Mouse (Mus musculus) midbrain, embryonic 13.5 days (tissue): ENCODE results near the gene Tpst1. TPM values are rescaled to one million over a fixed set of nuclear protein-coding genes. Genes with fewer than 3 reads are reported as not detected.
A peak's percentile ranks its signal among the peaks of the same experiment; 100 is the strongest.

Source experiments
- ATAC-seq: fragments of 200-750 bp; cut with Nextera tagmentation; 2 replicates; pipeline ENCODE4 v1.8.0; 2017; ENCODE audit warnings: mild to moderate bottlenecking, moderate TSS enrichment, moderate library complexity
- H3K27ac ChIP-seq: fragments of 300-500 bp; sonication (generic); 2 replicates; pipeline ENCODE4 v1.5.1; 2015; ENCODE audit warnings: inconsistent platforms, mild to moderate bottlenecking, moderate library complexity
- H3K27me3 ChIP-seq: fragments of 300-500 bp; sonication (generic); 2 replicates; pipeline ENCODE4 v1.6.1; 2015; ENCODE audit warnings: mild to moderate bottlenecking, inconsistent platforms
- H3K36me3 ChIP-seq: fragments of 300-500 bp; sonication (generic); 2 replicates; pipeline ENCODE4 v1.6.1; 2015; ENCODE audit warnings: mild to moderate bottlenecking, inconsistent platforms
- H3K4me1 ChIP-seq: fragments of 300-500 bp; sonication (generic); replicated peaks from 2 replicates; pipeline ENCODE4 v1.6.1; 2015; ENCODE audit warnings: inconsistent platforms
- H3K4me2 ChIP-seq: fragments of 300-500 bp; sonication (generic); replicated peaks from 2 replicates; pipeline ENCODE4 v1.6.1; 2015; ENCODE audit warnings: moderate library complexity, mild to moderate bottlenecking, inconsistent platforms
- H3K4me3 ChIP-seq: fragments of 300-500 bp; sonication (generic); replicated peaks from 2 replicates; pipeline ENCODE4 v1.5.1; 2015; ENCODE audit warnings: mild to moderate bottlenecking, inconsistent platforms
- H3K9ac ChIP-seq: fragments of 300-500 bp; sonication (generic); replicated peaks from 2 replicates; pipeline ENCODE4 v1.6.1; 2015; ENCODE audit warnings: mild to moderate bottlenecking, inconsistent platforms
- H3K9me3 ChIP-seq: fragments of 300-500 bp; sonication (generic); 2 replicates; pipeline ENCODE4 v1.6.1; 2016; ENCODE audit warnings: mild to moderate bottlenecking, inconsistent platforms
- WGBS: fragments of 180-500 bp; shearing (Covaris S2); methylation state at CpG from one replicate; pipeline ENCODE4 v1.1.7; 2015; 5-methylcytosine and 5-hydroxymethylcytosine counted together
- polyA plus RNA-seq: library from polyadenylated mRNA; unstranded; fragments of >200 nt; fragmentation: Nextera tagmentation; extraction: Ambion mirVana; gene quantifications from 2 replicates; pipeline ENCODE4 v1.2.1, GENCODE M21; 2015

Tpst1 gene
- polyA plus RNA-seq, 1 experiment from 2014 or later: 51.0 TPM

GRCm38 (mm10) chr5:130159761-130160201 lies 86.7 kb downstream of the Tpst1 start:
- Histone ChIP-seq H3K4me1 (no peaks in the 10 kb centered on the region), H3K9ac (no peak overlapping the region), H3K27ac (no peak overlapping the region), H3K27me3 (no peaks in the 10 kb centered on the region), H3K4me3 (no peak overlapping the region), H3K36me3 (peaks cover 10% of the 10 kb centered on the region), H3K4me2 (no peak overlapping the region), H3K9me3 (no peaks in the 10 kb centered on the region)
- 61% methylated on average over 7 of the region's 7 CpGs for WGBS
- no peak for ATAC-seq

GRCm38 (mm10) chr5:130163670-130164069 lies 90.5 kb downstream of the Tpst1 start:
- no peak for ATAC-seq
- Histone ChIP-seq H3K36me3 (no peaks in the 10 kb centered on the region), H3K9ac (no peak overlapping the region), H3K4me3 (no peak overlapping the region), H3K27ac (no peak overlapping the region), H3K27me3 (no peaks in the 10 kb centered on the region), H3K9me3 (no peaks in the 10 kb centered on the region), H3K4me2 (no peak overlapping the region), H3K4me1 (no peaks in the 10 kb centered on the region)
- WGBS: 5% methylated on average over 7 of the region's 7 CpGs

- Histone ChIP-seq H3K4me1 (no peaks in the 10 kb centered on the region), H3K4me2 (no peak overlapping the region), H3K27ac (no peak overlapping the region), H3K9ac (no peak overlapping the region), H3K9me3 (no peaks in the 10 kb centered on the region), H3K36me3 (no peaks in the 10 kb centered on the region), H3K27me3 (no peaks in the 10 kb centered on the region), H3K4me3 (no peak overlapping the region)
- 73% methylated on average over 4 of the region's 4 CpGs for whole genome bisulfite sequencing
- no peak for ATAC-seq
These were observed 92.1 kb downstream of the Tpst1 start for GRCm38 (mm10) chr5:130165213-130165612.

GRCm38 (mm10) chr5:130169109-130169508 lies 96.0 kb downstream of the Tpst1 start:
- no peak overlapping the region for H3K27ac ChIP-seq
- no peaks in the 10 kb centered on the region for H3K9me3 ChIP-seq
- no peak overlapping the region for H3K9ac ChIP-seq
- 82% methylated on average over 6 of the region's 6 CpGs for WGBS
- H3K4me3 ChIP-seq: no peak overlapping the region
- H3K4me1 ChIP-seq: peaks cover 27% of the 10 kb centered on the region
- no peaks in the 10 kb centered on the region for H3K36me3 ChIP-seq
- no peak overlapping the region for H3K4me2 ChIP-seq
- H3K27me3 ChIP-seq: no peaks in the 10 kb centered on the region
- ATAC-seq: no peak

- H3K4me2 ChIP-seq: peak overlapping the region; percentile 86
- H3K9ac ChIP-seq: peak overlapping the region; percentile 89
- WGBS: 13% methylated on average over 6 of the region's 6 CpGs
- peaks cover 29% of the 10 kb centered on the region for H3K4me1 ChIP-seq
- H3K36me3 ChIP-seq: no peaks in the 10 kb centered on the region
- ATAC-seq: no peak
- H3K4me3 ChIP-seq: peak overlapping the region; percentile 87
- no peaks in the 10 kb centered on the region for H3K27me3 ChIP-seq
- H3K27ac ChIP-seq: peak overlapping the region; percentile 91
- no peaks in the 10 kb centered on the region for H3K9me3 ChIP-seq
These were observed 97.7 kb downstream of the Tpst1 start for GRCm38 (mm10) chr5:130170666-130171422.

GRCm38 (mm10) chr5:130171423-130171954 lies 98.4 kb downstream of the Tpst1 start, which contains the start of gene Rabgef1:
Rabgef1 (plus strand) TSS chr5:130171798.
- H3K9ac ChIP-seq: peak within 1 kb of the TSS; percentile 89
- H3K36me3 ChIP-seq: no peaks in the 10 kb centered on the region
- H3K4me3 ChIP-seq: peak within 1 kb of the TSS; percentile 87
- H3K27me3 ChIP-seq: no peaks in the 10 kb centered on the region
- peak within 1 kb of the TSS; percentile 86 for H3K4me2 ChIP-seq
- H3K4me1 ChIP-seq: peaks cover 29% of the 10 kb centered on the region
- H3K27ac ChIP-seq: peak within 1 kb of the TSS; percentile 91
- peak; percentile 96 for ATAC-seq
- WGBS: under 1% methylated on average over 51 of the region's 62 CpGs
- no peaks in the 10 kb centered on the region for H3K9me3 ChIP-seq

GRCm38 (mm10) chr5:130171956-130172601 lies 99.0 kb downstream of the Tpst1 start:
- Histone ChIP-seq H3K27ac (peak overlapping the region; percentile 91), H3K4me3 (peak overlapping the region; percentile 87), H3K4me1 (peaks cover 29% of the 10 kb centered on the region), H3K36me3 (no peaks in the 10 kb centered on the region), H3K27me3 (no peaks in the 10 kb centered on the region), H3K4me2 (peak overlapping the region; percentile 85), H3K9me3 (no peaks in the 10 kb centered on the region), H3K9ac (peak overlapping the region; percentile 89)
- peak; percentile 61; the same call in 1 of the 2 replicates for ATAC-seq
- 1% methylated on average over 35 of the region's 46 CpGs for WGBS

GRCm38 (mm10) chr5:130173012-130173411 lies 99.9 kb downstream of the Tpst1 start:
- no peak for ATAC-seq
- Histone ChIP-seq H3K27me3 (no peaks in the 10 kb centered on the region), H3K36me3 (no peaks in the 10 kb centered on the region), H3K27ac (no peak overlapping the region), H3K4me3 (peak overlapping the region; percentile 87), H3K4me1 (peaks cover 32% of the 10 kb centered on the region), H3K4me2 (peak overlapping the region; percentile 85), H3K9me3 (no peaks in the 10 kb centered on the region), H3K9ac (no peak overlapping the region; the same call in 1 of the 2 replicates)
- WGBS: 88% methylated on average over 4 of the region's 4 CpGs

GRCm38 (mm10) chr5:130177871-130178270 lies 104.7 kb downstream of the Tpst1 start:
- no peak for ATAC-seq
- Histone ChIP-seq H3K9ac (no peak overlapping the region), H3K9me3 (no peaks in the 10 kb centered on the region), H3K4me2 (no peak overlapping the region), H3K4me1 (peaks cover 21% of the 10 kb centered on the region), H3K27me3 (no peaks in the 10 kb centered on the region), H3K36me3 (no peaks in the 10 kb centered on the region), H3K27ac (no peak overlapping the region), H3K4me3 (no peak overlapping the region)
- 41% methylated on average over 4 of the region's 4 CpGs for whole genome bisulfite sequencing

GRCm38 (mm10) chr5:130180362-130180761 lies 107.2 kb downstream of the Tpst1 start:
- Histone ChIP-seq H3K27ac (no peak overlapping the region), H3K27me3 (no peaks in the 10 kb centered on the region), H3K4me3 (no peak overlapping the region), H3K9ac (no peak overlapping the region), H3K36me3 (no peaks in the 10 kb centered on the region), H3K4me2 (no peak overlapping the region), H3K4me1 (peaks cover 6% of the 10 kb centered on the region; the same call in 1 of the 2 replicates), H3K9me3 (no peaks in the 10 kb centered on the region)
- no peak for ATAC-seq
- WGBS: 71% methylated on average over 7 of the region's 7 CpGs

GRCm38 (mm10) chr5:130181740-130182540 lies 108.8 kb downstream of the Tpst1 start:
- no peak overlapping the region for H3K9ac ChIP-seq
- no peak overlapping the region for H3K4me3 ChIP-seq
- no peak overlapping the region for H3K27ac ChIP-seq
- H3K27me3 ChIP-seq: no peaks in the 10 kb centered on the region
- H3K36me3 ChIP-seq: no peaks in the 10 kb centered on the region
- no peak for ATAC-seq
- no peak overlapping the region for H3K4me2 ChIP-seq
- H3K4me1 ChIP-seq: peaks cover 10% of the 10 kb centered on the region
- 92% methylated on average over 6 of the region's 6 CpGs for WGBS
- H3K9me3 ChIP-seq: no peaks in the 10 kb centered on the region

- Histone ChIP-seq H3K4me1 (peaks cover 15% of the 10 kb centered on the region), H3K27ac (no peak overlapping the region), H3K27me3 (no peaks in the 10 kb centered on the region), H3K4me2 (no peak overlapping the region), H3K36me3 (no peaks in the 10 kb centered on the region), H3K9me3 (no peaks in the 10 kb centered on the region), H3K4me3 (no peak overlapping the region), H3K9ac (no peak overlapping the region)
- ATAC-seq: no peak
- 99% methylated on average over 3 of the region's 3 CpGs for WGBS
These were observed 109.4 kb downstream of the Tpst1 start for GRCm38 (mm10) chr5:130182541-130182821.
